Mouse (Mus musculus) A20 (cell line): ENCODE measurements around the gene Olfr1325.
"Not testable (repeated sequence)": the region's sequence is repeated elsewhere in the genome, so short reads cannot be mapped to it uniquely, and the experiment has no call there.

Experiments used
- DNase-seq: peaks from one replicate; pipeline ENCODE4 v3.0.0-alpha.2; 2011; ENCODE audit warnings: low read depth, low spot score

The Olfr1325 gene

DNA sequence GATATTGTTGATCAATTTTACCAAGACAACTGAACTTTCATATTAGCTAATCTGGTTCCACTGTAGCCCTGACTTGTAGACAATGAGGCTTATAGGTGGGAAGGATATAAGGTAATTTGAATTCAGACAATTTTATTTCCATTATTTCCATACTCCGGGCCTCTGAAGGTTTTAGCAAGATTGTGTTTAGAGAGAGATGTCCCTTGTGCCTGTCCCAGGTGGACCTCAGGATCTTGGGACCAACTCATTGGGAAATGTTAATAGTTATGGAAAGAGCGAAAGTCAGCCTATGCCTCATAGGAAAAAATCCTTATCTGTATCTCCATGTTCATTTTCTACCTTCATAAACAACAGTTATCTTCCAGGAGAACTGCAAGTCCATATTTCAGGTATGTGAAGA, at the start of gene Olfr1325:
TSS of gene Olfr1325 (plus strand) at position 301 of the 400 bp plus-strand sequence.
- no peak for DNase-seq

GRCm38 (mm10) chrX:74574788-74575187, 17.7 kb upstream of the Olfr1325 start, which contains the start of gene Olfr1326-ps1:
Gene Olfr1326-ps1 (minus strand): TSS chrX:74574888.
- DNase-seq, result no peak

DNA sequence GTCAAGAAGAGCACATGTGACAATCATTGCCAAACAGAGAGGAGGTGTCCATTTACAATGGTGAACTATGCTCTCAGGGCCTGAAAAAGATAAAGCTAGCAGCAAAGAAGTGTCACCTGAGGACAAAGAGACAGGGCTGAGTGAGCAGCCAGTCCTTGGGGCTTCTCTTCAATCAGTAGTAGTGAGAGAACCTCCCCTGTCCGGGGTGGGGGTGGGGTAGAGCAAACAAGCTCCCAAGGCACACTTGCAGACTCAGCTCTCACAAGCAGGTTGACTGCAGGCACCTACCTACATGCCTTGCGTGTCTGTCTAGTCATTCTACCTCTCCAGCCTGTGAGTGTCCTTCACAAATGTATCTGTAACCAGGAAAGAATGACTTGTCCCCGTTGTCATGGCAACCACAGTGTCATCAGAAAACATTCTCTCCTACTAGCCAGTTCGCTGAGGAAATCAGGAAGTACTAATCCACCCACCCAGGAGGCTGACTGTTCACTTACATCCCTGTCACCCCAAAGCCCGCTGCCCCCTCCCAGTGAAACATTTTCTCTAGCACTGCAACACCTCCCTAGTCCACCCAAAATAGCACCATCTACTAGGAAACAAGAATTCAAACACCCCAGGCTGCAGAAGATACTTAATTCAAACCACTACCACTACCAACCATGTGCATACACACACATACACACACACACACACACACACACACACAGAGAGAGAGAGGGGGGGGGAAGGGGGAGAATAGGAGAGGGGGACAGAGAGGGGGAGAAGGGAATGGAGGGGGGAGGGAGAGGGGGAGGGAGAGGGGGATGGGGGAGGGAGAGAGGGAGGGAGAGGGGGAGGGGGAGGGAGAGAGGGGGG, 53.2 kb downstream of the Olfr1325 start, which contains the start of gene Gm5640:
TSS of gene Gm5640 (minus strand) at position 170 of the 858 bp plus-strand sequence.
- not testable (repeated sequence) for DNase-seq

- not testable (repeated sequence) for DNase-seq
These were observed 53.9 kb downstream of the Olfr1325 start for GRCm38 (mm10) chrX:74646393-74646792.
